Mouse (Mus musculus) neural tube, embryonic 12.5 days (tissue): ENCODE results near the gene Hrg. TPM values are rescaled to one million over a fixed set of nuclear protein-coding genes. Genes with fewer than 3 reads are reported as not detected.

Source experiments
- ATAC-seq: fragments of 200-750 bp; cut with Nextera tagmentation; 2 replicates; pipeline ENCODE4 v1.8.0; 2017; ENCODE audit warnings: low read depth, mild to moderate bottlenecking, moderate TSS enrichment, moderate library complexity; ENCODE audit not compliant: low FRiP score
- H3K27ac ChIP-seq: fragments of 300-500 bp; sonication (generic); 2 replicates; pipeline ENCODE4 v1.5.1; 2016
- H3K27me3 ChIP-seq: fragments of 300-500 bp; sonication (generic); replicated peaks from 2 replicates; pipeline ENCODE4 v1.6.1; 2016; ENCODE audit warnings: mild to moderate bottlenecking
- H3K36me3 ChIP-seq: fragments of 300-500 bp; sonication (generic); 2 replicates; pipeline ENCODE4 v1.6.1; 2016; ENCODE audit warnings: mild to moderate bottlenecking
- H3K4me1 ChIP-seq: fragments of 300-500 bp; sonication (generic); 2 replicates; pipeline ENCODE4 v1.6.1; 2016
- H3K4me2 ChIP-seq: fragments of 300-500 bp; sonication (generic); replicated peaks from 2 replicates; pipeline ENCODE4 v1.6.1; 2016; ENCODE audit warnings: mild to moderate bottlenecking
- H3K4me3 ChIP-seq: fragments of 300-500 bp; sonication (generic); 2 replicates; pipeline ENCODE4 v1.5.1; 2016
- H3K9ac ChIP-seq: fragments of 300-500 bp; sonication (generic); 2 replicates; pipeline ENCODE4 v1.6.1; 2016; ENCODE audit warnings: mild to moderate bottlenecking
- H3K9me3 ChIP-seq: fragments of 300-500 bp; sonication (generic); 2 replicates; pipeline ENCODE4 v1.6.1; 2016; ENCODE audit warnings: mild to moderate bottlenecking
- WGBS: fragments of 180-500 bp; shearing (Covaris S2); methylation state at CpG from one replicate; pipeline ENCODE4 v1.1.7; 2016; 5-methylcytosine and 5-hydroxymethylcytosine counted together
- polyA plus RNA-seq: library from polyadenylated mRNA; unstranded; fragments of >200 nt; fragmentation: Nextera tagmentation; extraction: Ambion mirVana; gene quantifications from 2 replicates; pipeline ENCODE4 v1.2.1, GENCODE M21; 2016

The Hrg gene
- not detected in 2 replicates for polyA plus RNA-seq

GRCm38 (mm10) chr16:22950840-22951395, at the start of gene Hrg:
Gene Hrg, plus strand, starts transcription at chr16:22951072.
- no peak within 1 kb of the TSS for H3K4me3 ChIP-seq
- no peaks in the 10 kb centered on the region for H3K4me1 ChIP-seq
- no peak within 1 kb of the TSS for H3K4me2 ChIP-seq
- H3K36me3 ChIP-seq = no peaks in the 10 kb centered on the region
- H3K27ac ChIP-seq = no peak within 1 kb of the TSS
- WGBS = 94% methylated on average over 6 of the region's 6 CpGs
- H3K9ac ChIP-seq = no peak within 1 kb of the TSS
- ATAC-seq = no peak
- H3K27me3 ChIP-seq = no peaks in the 10 kb centered on the region
- H3K9me3 ChIP-seq = no peaks in the 10 kb centered on the region

- WGBS = 79% methylated on average over 3 of the region's 3 CpGs
These were observed 49.5 kb upstream of the Hrg start for GRCm38 (mm10) chr16:22901326-22901725.

GRCm38 (mm10) chr16:22909290-22909689, 41.6 kb upstream of the Hrg start:
- no peaks in the 10 kb centered on the region for H3K27me3 ChIP-seq
- H3K4me3 ChIP-seq = no peak overlapping the region
- no peaks in the 10 kb centered on the region for H3K36me3 ChIP-seq
- no peak overlapping the region for H3K27ac ChIP-seq
- H3K4me2 ChIP-seq = no peak overlapping the region
- 91% methylated on average over 6 of the region's 6 CpGs for WGBS
- no peaks in the 10 kb centered on the region for H3K9me3 ChIP-seq
- no peak for ATAC-seq
- no peak overlapping the region for H3K9ac ChIP-seq
- H3K4me1 ChIP-seq = no peaks in the 10 kb centered on the region

More at GRCm38 (mm10) chr16:22901326-22901725, 49.5 kb upstream of the Hrg start:
- Histone ChIP-seq H3K9me3 (no peaks in the 10 kb centered on the region), H3K4me1 (no peaks in the 10 kb centered on the region), H3K9ac (no peak overlapping the region), H3K36me3 (no peaks in the 10 kb centered on the region), H3K27ac (no peak overlapping the region), H3K4me2 (no peak overlapping the region), H3K27me3 (no peaks in the 10 kb centered on the region), H3K4me3 (no peak overlapping the region)
- no peak for ATAC-seq

GRCm38 (mm10) chr16:22911986-22912385, 38.9 kb upstream of the Hrg start:
- no peak overlapping the region for H3K4me3 ChIP-seq

GRCm38 (mm10) chr16:22912886-22913285, 38.0 kb upstream of the Hrg start:
- 74% methylated on average over 6 of the region's 6 CpGs for WGBS
- H3K36me3 ChIP-seq = no peaks in the 10 kb centered on the region
- no peak overlapping the region for H3K9ac ChIP-seq
- H3K4me2 ChIP-seq = no peak overlapping the region
- no peak overlapping the region for H3K27ac ChIP-seq
- no peaks in the 10 kb centered on the region for H3K27me3 ChIP-seq
- H3K4me3 ChIP-seq = no peak overlapping the region
- H3K4me1 ChIP-seq = no peaks in the 10 kb centered on the region
- no peak for ATAC-seq
- H3K9me3 ChIP-seq = 0 out of 2 replicates have a peak, but pooled peaks cover 4% of the 10 kb centered on the region

More at GRCm38 (mm10) chr16:22911986-22912385, 38.9 kb upstream of the Hrg start:
- Histone ChIP-seq H3K36me3 (no peaks in the 10 kb centered on the region), H3K4me1 (no peaks in the 10 kb centered on the region), H3K9me3 (0 out of 2 replicates have a peak, but pooled peaks cover 4% of the 10 kb centered on the region), H3K4me2 (no peak overlapping the region), H3K27ac (no peak overlapping the region), H3K27me3 (no peaks in the 10 kb centered on the region), H3K9ac (no peak overlapping the region)
- 83% methylated on average over 3 of the region's 3 CpGs for WGBS
- ATAC-seq = no peak

GRCm38 (mm10) chr16:22914276-22914675, 36.6 kb upstream of the Hrg start:
- no peak for ATAC-seq
- Histone ChIP-seq H3K9ac (no peak overlapping the region), H3K27me3 (no peaks in the 10 kb centered on the region)

GRCm38 (mm10) chr16:22918034-22918433, 32.8 kb upstream of the Hrg start, which contains the start of gene Fetub:
Gene Fetub, plus strand, starts transcription at chr16:22918334.
- no peaks in the 10 kb centered on the region for H3K4me1 ChIP-seq
- ATAC-seq = no peak

More at GRCm38 (mm10) chr16:22914276-22914675, 36.6 kb upstream of the Hrg start:
- no peak overlapping the region for H3K4me2 ChIP-seq
- no peak overlapping the region for H3K4me3 ChIP-seq
- no peaks in the 10 kb centered on the region for H3K36me3 ChIP-seq
- no peaks in the 10 kb centered on the region for H3K4me1 ChIP-seq
- no peak overlapping the region for H3K27ac ChIP-seq
- 0 out of 2 replicates have a peak, but pooled peaks cover 4% of the 10 kb centered on the region for H3K9me3 ChIP-seq

GRCm38 (mm10) chr16:22918664-22919312, 32.1 kb upstream of the Hrg start:
- no peak overlapping the region for H3K4me2 ChIP-seq
- WGBS = 81% methylated on average over 15 of the region's 15 CpGs

More at GRCm38 (mm10) chr16:22918034-22918433, 32.8 kb upstream of the Hrg start, which contains the start of gene Fetub:
- H3K4me3 ChIP-seq = no peak within 1 kb of the TSS
- 96% methylated on average over 5 of the region's 5 CpGs for WGBS
- no peak within 1 kb of the TSS for H3K27ac ChIP-seq
- H3K27me3 ChIP-seq = no peaks in the 10 kb centered on the region
- H3K36me3 ChIP-seq = no peaks in the 10 kb centered on the region
- 0 out of 2 replicates have a peak, but pooled peaks cover 4% of the 10 kb centered on the region for H3K9me3 ChIP-seq
- no peak within 1 kb of the TSS for H3K9ac ChIP-seq
- no peak within 1 kb of the TSS for H3K4me2 ChIP-seq

GRCm38 (mm10) chr16:22919971-22920854, 30.7 kb upstream of the Hrg start:
- 79% methylated on average over 18 of the region's 18 CpGs for WGBS
- H3K36me3 ChIP-seq = no peaks in the 10 kb centered on the region
- no peak overlapping the region for H3K4me3 ChIP-seq
- 0 out of 2 replicates have a peak, but pooled peaks cover 4% of the 10 kb centered on the region for H3K9me3 ChIP-seq
- H3K4me2 ChIP-seq = no peak overlapping the region
- H3K27ac ChIP-seq = no peak overlapping the region
- H3K4me1 ChIP-seq = no peaks in the 10 kb centered on the region
- no peak overlapping the region for H3K9ac ChIP-seq
- no peak for ATAC-seq
- no peaks in the 10 kb centered on the region for H3K27me3 ChIP-seq

More at GRCm38 (mm10) chr16:22918664-22919312, 32.1 kb upstream of the Hrg start:
- H3K27ac ChIP-seq = no peak overlapping the region
- H3K36me3 ChIP-seq = no peaks in the 10 kb centered on the region
- H3K4me1 ChIP-seq = no peaks in the 10 kb centered on the region
- H3K9me3 ChIP-seq = 0 out of 2 replicates have a peak, but pooled peaks cover 4% of the 10 kb centered on the region
- no peaks in the 10 kb centered on the region for H3K27me3 ChIP-seq
- no peak overlapping the region for H3K4me3 ChIP-seq
- no peak for ATAC-seq
- H3K9ac ChIP-seq = no peak overlapping the region

GRCm38 (mm10) chr16:22921761-22922160, 29.1 kb upstream of the Hrg start:
- 96% methylated on average over 5 of the region's 5 CpGs for WGBS
- no peak for ATAC-seq
- Histone ChIP-seq H3K27ac (no peak overlapping the region), H3K4me3 (no peak overlapping the region), H3K36me3 (no peaks in the 10 kb centered on the region), H3K4me1 (no peaks in the 10 kb centered on the region), H3K9ac (no peak overlapping the region), H3K4me2 (no peak overlapping the region), H3K9me3 (no peaks in the 10 kb centered on the region), H3K27me3 (no peaks in the 10 kb centered on the region)

- H3K27ac ChIP-seq = no peak overlapping the region
- H3K9ac ChIP-seq = no peak overlapping the region
- no peaks in the 10 kb centered on the region for H3K9me3 ChIP-seq
- H3K4me1 ChIP-seq = no peaks in the 10 kb centered on the region
- no peak for ATAC-seq
- H3K27me3 ChIP-seq = no peaks in the 10 kb centered on the region
- H3K4me2 ChIP-seq = no peak overlapping the region
- no peak overlapping the region for H3K4me3 ChIP-seq
- no peaks in the 10 kb centered on the region for H3K36me3 ChIP-seq
- whole genome bisulfite sequencing = 91% methylated on average over 4 of the region's 4 CpGs
These were observed 28.4 kb upstream of the Hrg start for GRCm38 (mm10) chr16:22922433-22922832.

GRCm38 (mm10) chr16:22929575-22929974, 21.3 kb upstream of the Hrg start:
- Histone ChIP-seq H3K9ac (no peak overlapping the region), H3K9me3 (no peaks in the 10 kb centered on the region), H3K27ac (no peak overlapping the region), H3K36me3 (no peaks in the 10 kb centered on the region), H3K27me3 (no peaks in the 10 kb centered on the region), H3K4me2 (no peak overlapping the region), H3K4me3 (no peak overlapping the region), H3K4me1 (no peaks in the 10 kb centered on the region)
- 76% methylated on average over 6 of the region's 6 CpGs for WGBS
- ATAC-seq = no peak
